Mouse (Mus musculus) adrenal gland, adult (tissue): ENCODE data around the gene Gm4792.
A peak's percentile ranks its signal among the peaks of the same experiment; 100 is the strongest.

Experiments
- DNase-seq, 2 experiments: peaks; one replicate each; pipeline ENCODE4 v3.0.0; 2022 to 2023; ENCODE audit warnings: low spot score in 1 of 2; ENCODE audit not compliant: inconsistent age in 2 of 2

Gm4792 gene

DNA sequence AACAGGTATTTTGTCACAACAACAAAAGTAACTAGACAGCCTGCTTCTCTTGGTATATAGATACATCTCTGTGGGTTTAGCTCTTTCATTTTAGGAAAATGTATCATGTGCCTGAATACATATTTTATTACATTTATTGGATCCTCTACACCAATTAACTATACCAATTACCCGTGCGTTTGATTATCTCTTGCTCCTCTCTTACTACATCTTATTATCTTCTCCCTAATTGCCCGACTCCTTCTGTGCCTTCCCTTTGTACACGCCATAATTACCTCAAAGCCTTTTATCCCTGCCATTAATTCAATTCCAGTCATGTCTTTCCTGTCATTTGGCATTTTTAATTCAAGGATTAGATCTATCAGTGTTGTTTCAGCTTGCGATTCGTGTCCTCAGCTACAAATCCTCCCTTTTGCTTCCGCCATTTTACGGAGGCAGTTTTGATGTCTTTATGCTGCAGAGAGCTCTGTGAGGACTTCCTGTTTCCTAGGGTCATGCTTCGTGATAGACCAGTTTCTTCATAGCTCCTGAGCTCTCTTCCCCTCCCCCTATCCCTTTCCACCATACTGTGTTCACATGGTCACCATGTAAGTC lies 5.7 kb upstream of the Gm4792 start:
- DNase-seq = no peak

DNA sequence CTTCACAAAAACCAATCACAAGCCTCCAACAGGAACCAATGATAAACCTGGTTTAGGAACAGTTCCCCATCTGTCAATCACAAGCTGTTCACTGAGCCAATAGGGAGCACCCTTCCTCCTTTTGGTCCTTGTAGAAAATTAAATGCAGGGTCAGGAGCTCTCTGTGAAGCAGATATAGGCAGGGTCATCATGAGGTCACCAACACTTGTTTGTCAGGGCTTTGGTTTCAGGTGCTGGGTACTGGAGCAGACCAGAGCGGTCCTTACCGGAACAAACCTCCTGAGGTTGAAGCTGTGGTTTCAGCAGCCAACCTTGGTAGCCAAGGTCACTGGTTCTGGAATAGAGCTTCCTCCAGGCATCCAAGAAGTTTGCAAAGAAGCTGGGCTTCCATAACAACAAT lies 798 bp upstream of the Gm4792 start:
- no peak for DNase-seq

DNA sequence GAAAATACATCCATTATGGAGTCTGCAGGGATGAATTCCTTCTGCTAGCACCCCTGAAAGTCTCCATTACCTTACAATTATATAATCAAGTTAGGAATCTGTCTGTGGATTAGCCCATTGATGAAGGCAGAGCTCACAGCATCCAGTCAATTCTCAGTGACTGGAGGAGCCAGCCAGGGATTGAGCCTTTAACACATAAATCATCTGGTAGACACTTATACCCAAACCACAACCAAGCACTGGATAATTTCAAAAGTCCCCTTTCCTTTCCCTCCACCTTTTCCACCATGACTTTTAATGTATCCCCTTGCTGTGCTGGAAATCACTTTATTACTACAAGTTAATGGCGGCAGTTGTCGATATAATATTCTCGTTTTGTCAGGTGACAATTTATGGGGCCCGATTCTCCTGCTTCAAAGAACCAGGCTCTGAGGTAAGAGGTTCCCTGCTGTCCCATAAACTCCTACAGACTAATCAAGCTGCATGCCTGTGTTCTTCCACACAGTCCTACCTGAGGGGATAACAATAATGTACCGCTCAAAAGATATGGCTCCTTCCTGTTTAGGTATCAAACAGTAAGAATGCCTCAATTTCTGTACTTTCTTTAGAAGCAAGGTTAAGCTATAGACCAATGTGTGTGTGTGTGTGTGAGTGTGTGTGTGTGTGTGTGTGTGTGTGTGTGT lies 2.4 kb downstream of the Gm4792 start:
- no peak for DNase-seq

DNA sequence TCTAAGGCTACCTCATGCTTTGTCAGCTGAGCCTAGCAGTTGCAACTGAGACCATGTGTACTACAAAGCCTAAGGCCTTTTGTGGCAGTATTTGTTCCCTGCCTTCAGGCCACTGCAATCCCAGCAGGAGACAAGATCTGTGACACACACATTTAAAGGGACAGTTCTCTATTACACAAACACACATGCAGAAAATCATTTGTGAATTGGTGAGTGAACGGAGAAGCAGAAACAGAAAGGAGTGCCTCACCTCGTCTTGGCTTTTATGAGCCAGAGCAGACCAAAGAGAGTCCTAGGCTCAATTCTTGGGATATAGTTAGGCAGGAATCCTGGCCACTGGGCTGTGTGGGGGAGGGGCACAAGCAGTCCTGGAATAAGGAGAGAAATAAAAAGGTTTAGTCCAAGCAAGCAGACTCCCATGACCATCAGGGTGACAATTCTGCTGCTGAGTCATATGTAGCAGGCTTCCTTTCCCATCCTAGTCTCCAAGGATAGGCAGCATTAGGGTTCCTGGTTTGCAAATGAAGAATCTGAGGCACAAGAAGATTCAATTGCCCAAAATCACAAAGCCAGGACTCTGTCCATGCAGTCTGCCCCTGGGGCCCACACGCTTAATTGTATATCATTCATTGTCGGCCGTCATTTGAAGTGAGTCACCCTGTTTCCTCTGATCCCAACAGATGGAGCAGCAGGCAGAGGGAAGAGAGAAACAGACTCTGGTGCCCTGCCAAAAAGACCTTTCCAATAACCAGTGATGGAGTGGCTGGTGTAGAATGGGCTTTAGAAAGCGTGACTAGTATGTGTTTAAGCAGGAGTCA lies 3.4 kb downstream of the Gm4792 start:
- DNase-seq = peak; percentile 31 to 56

- no peak for DNase-seq
Measured at GRCm38 (mm10) chr10:94294437-94294836, 4.1 kb downstream of the Gm4792 start.

GRCm38 (mm10) chr10:94282797-94283196 lies 15.7 kb downstream of the Gm4792 start:
- DNase-seq = no peak

DNA sequence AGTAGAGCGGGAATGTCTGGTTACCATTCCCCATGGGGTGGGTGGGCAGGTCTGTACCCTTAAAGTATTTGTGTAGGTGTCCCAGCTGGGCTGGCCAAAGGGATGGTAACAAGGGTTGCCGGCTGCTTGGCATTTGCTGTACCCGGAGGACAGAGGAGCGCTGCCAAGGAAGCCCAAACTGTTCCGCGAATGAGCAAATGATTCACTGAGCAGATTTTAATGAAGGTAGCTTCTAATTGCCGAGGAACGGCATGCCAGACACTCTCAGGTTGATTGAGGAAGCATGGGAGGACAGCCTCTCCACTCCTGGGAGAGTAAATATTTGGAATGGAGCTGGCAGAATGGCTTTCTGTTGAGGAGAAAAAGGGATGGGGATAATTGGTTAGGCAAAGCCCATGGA lies 16.3 kb downstream of the Gm4792 start:
- DNase-seq = no peak

DNA sequence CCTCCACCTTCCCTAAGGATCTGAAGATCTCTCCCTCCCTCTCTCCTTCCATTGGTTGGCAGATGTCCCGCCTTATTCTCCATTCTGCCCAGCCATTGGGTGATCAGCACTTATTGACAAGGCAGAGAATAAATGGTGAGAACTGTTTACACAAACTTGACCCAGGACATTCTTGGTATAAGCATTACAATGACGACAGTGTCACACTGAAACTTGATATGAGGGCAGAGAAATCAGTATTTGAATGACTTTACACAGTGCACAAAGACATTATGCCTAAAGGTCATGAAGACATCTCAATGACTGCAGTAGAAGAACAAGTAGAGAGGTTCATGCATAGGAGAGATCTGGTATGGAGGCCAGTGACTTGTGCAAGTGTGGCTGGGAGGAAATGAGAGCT lies 22.0 kb downstream of the Gm4792 start:
- no peak for DNase-seq

DNA sequence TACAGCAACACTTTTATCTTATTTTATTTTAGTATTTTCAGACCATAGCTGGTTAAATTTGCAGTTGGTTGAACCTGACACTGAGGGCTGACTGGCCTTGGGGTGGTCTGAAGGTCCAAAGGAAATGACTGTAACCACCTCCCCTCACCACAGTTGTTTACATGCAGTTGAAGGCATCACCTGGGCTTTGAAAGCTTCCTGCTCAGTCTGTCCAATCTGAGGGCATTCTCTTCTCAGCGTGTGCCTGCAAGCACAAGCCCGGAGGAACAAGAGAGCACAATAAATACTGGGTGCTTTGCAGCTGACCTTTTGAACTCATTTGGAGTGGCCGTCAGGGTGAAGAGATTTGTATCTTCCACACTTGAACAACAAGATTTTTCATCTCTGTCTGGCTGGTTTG lies 23.2 kb downstream of the Gm4792 start:
- DNase-seq = no peak

DNA sequence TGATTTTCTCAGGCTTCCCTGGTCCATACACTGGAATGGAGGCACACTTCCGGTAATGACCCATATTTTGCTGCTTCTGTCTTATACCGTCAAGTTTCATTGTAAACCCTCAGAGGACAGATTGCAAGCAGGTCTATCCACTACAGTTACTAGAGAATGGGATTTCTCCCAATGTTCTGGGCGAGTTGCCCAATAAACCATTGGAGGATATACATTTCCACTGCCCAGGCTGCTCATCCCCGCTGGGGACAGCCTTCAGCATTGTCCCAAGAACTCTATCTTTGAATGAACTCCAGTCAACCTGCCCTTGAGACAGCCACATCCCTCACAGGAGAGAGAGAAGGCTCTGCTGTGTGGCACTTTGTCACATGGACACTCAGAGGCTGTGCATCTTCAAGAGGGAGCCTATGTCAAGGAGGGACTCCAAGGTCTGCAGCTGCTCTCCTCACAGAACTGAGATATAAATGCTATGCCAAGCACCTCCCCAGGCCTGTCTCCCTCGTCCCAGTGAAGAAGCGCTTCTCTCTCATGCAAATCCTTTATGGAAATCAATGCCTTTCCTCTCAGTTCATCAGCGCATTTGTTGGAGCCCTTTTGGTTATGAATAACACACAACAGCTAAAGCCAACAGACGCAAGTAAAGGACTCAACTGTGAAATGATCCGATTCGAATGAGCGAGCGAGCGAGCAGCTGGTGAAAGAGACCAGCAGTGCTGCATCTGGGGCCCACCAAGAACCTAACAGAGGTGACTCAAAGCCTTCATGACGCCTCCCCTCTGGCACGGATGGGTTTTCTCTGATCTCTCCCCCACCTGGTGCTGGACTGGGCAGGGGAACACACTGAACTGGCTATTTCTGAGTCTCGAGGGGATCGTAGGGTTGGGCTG lies 32.6 kb downstream of the Gm4792 start:
- no peak for DNase-seq

- no peak for DNase-seq
Measured at GRCm38 (mm10) chr10:94263211-94263610, 35.3 kb downstream of the Gm4792 start.

DNA sequence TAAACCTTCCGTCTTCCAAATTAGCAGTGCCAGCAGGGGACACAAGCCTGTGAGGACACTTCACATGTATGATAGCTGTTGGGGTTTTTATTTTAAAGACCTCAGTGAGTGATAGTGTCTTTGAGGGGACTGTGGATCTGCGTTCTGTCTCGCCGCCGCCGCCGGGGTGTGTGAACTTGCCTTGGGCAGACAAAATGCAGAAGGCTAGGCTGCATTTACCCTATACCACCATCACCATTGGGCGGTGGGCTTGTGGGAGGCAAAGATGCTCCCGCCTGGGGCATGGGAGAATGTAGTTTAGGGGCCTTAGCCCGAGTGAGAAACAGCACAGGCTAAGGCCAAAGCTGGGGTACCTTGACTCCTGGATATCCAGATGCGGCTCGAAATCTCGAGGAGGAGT lies 35.9 kb downstream of the Gm4792 start:
- DNase-seq = no peak

DNA sequence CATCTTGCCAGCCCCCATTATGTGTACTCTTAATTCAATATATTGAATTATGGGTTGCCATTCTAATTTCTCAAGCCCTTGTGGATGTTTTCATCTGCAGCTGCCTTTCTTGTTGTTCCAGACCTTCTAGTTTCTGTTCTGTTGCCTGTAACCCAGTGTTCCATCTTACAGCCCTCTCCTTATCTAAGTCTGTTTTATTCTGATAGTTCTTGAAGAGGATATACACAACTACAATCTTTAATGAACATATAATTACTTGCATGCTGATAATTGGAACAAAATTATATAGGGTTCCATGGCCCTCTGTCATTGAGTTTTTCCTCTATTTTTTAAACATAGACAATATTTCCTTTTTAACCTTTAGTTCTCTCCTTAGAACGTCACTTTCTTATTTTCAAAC lies 38.0 kb downstream of the Gm4792 start:
- no peak for DNase-seq

GRCm38 (mm10) chr10:94256518-94256917 lies 42.0 kb downstream of the Gm4792 start:
- DNase-seq = no peak

GRCm38 (mm10) chr10:94255744-94256143 lies 42.8 kb downstream of the Gm4792 start:
- DNase-seq = no peak

GRCm38 (mm10) chr10:94254766-94255165 lies 43.7 kb downstream of the Gm4792 start:
- no peak for DNase-seq

DNA sequence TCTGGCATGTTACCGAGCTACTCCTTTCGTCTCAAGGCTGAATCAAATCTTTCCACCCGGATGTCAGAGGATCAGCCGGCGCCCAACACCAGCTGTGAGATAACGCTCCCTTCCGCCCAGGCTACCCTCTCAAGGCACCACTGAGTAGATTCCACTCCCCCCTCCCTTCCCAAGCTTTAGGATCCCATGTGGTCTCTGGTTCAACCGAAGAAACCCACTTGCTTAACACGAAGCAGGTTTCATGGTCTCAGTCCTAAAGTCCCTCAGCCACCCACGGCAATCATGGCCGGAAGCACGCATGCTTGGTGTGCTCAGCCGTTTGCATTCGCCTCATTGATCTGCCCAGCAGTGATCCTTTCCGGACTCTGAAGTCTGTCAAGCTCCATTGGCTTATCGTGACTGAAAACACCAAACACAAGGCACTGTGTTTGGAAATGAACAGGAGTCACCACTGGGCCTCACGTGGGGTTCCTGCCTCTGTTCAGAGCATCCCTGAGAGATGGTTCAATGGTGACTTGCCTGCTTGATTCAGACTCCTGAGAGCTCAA lies 45.2 kb downstream of the Gm4792 start:
- no peak for DNase-seq

DNA sequence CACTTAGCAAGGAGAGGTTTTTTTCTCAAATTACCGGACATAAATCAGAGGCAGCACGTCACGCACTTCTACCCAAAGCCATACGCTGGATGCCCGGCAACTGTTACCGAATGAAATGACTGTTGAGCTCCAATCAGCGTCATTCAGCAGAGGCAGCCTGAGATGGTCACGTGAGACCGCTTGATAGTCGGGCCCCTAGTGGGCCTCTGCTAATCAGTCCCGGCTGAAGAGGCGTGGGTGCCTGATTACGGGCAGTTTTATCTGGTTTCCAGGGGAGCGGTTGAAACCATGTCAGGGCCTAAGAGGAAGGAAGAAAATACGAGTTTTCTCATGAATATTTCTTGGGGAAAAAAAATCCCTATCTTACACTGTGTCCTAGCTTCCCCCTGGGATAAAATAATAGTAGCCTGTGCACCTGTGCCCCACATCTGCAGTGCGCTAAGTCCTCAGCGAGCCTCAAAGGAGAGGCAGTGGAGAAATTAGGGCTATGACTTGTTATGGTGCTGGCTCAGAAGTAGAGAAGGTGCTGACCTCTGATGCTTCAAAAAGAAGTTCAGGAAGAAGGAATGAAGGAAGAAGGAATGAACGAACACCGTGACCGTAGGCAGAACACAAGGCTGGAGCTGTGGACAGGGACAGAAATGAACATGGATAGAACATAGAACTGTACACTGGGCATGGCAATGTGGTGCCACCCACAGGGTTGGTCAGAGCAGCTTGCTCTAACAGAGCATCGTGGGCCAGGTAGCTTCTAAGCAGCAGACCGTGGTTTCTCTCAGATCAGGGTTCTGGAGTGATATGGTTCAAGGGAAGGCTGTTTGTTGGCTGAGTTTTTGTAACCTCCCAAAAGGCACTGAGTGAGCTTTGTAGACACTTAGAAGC lies 48.7 kb downstream of the Gm4792 start:
- peak; percentile 28 to 42 for DNase-seq

- no peak for DNase-seq
Measured at GRCm38 (mm10) chr10:94247748-94248349, 50.7 kb downstream of the Gm4792 start.
